Mouse (Mus musculus): ENCODE results near the gene Gucd1. TPM values are rescaled to one million over a fixed set of nuclear protein-coding genes. Genes with fewer than 3 reads are reported as not detected.
"Not testable (repeated sequence)": the region's sequence is repeated elsewhere in the genome, so short reads cannot be mapped to it uniquely, and the experiment has no call there.

Gucd1 gene
- total RNA-seq, 2 experiments from 2014 or later, result 15.4 to 20.1 TPM

DNA sequence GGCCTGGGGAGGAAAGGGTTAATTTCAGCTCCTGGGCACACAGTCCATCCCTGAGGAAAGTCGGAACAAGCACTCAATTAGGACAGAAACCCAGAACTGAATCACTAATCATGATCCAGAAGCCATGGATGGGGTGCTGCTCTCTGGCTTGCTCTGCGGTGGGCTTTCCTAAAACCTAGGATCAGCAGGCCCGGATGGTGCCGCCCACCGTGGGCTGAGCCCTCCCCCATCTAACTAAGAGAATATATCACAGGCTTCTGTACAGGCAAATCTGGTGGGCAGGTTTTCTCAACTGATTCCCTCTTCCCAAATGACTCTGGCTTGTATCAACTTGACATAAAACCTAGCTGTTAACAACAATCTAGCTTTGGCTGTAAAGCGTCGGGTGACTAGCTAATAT lies 30.1 kb upstream of the Gucd1 start:
- no peak for ATAC-seq (replicated peaks; ENCODE audit: poor library complexity, severe bottlenecking)

DNA sequence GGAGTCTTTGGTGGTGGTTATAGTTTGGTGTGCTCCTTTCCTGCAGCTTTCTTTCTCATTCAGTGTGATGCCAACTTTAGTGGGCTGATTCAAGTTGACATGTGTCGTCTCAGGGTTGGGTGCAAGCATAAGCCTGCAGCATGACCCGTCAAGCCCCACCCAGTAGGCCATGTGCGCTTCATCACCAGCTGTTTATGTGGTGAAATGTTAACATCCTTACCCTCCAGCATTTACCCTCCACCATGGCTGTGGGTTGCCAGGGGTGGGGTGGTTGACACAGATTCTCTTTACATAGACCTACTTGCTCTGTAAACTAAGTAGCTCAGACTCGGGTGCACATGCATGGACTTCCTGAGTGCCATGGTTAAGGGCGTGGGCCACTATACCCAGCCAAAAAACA lies 18.4 kb upstream of the Gucd1 start:
- ATAC-seq (replicated peaks; ENCODE audit: poor library complexity, severe bottlenecking), result no peak

DNA sequence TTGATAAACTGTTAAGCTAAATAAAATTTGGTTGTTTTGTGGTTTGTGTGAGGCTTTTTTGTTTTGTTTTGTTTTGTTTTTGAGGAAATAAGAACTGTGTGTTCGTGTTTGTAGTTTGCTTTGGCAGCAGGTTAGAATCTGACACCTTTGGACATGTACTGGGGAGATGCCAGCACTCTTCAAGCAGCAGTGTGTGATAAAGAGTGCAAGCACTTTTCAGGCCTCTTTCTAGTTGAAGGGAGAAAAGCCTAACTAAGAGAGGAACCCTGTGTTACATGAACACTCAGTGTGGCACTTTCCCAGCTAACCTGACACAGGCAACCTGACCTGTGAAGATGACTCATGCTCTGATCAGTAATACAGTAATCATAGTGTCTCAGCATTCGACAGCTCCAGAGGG lies 17.7 kb upstream of the Gucd1 start:
- ATAC-seq (replicated peaks; ENCODE audit: poor library complexity, severe bottlenecking), result no peak

DNA sequence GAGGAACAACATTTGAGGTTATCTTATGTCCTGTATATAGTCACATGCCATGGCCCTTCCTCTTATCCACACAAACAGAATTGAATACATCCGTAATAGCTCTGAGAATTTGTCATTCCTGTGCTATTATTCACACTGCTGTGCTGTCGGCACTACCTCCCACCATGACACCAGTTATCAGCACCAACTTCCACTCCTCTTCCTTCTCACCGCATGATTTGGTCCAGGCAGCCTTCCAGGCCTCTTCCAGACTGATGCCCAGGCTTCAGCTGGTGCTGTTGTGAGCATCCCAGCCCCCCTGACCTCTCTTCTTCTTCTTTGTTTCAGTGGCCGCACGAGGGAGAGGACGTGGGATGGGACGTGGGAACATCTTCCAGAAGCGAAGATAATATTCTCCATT lies 17.2 kb upstream of the Gucd1 start:
- ATAC-seq (replicated peaks; ENCODE audit: poor library complexity, severe bottlenecking), result no peak

DNA sequence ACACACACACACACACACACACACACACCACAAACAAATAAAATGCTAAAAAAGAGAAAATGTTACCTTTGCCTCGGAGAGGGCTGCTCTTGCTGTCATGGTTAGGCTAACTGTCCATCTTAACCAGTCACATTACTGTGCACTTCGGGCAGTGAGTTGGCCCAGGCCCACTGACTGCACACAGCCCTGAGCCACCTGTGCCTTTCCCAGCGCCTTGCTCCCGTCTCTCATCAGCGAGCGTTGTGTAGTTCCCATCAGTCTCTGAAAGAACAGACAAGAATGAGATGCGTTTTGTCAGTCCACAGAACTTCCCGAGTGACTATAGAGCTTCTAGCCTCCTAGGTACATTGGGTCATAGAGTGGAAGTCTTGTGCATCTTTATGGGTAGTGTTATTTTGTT lies 16.4 kb upstream of the Gucd1 start:
- no peak for ATAC-seq (replicated peaks; ENCODE audit: poor library complexity, severe bottlenecking)

DNA sequence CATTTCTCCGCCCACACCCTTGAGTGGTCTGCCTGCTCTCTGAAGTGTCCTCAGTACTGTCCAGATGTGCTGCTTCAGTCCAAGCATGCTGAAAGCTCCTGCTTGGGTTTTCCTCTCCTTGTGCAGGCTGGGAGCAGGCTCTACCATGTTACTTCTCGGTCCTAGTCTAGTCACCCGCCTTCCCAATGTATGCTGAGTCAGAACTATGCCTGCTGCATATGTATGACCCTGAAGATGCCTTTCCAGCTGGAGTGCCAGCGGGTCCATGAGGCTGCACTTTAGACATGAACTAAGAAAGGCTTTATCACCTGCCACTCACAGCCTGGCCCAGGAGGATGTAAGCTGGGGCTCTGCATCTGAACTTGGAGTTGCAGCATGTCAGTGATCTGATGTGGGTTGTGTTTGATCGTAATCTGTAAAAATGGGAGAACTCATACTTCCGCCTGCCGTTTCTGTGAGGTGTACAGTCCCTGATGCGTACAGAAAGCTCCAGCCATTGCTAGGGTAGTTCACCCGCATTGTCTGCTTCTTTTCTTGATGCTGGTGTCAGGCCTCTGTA lies 13.8 kb upstream of the Gucd1 start:
- no peak for ATAC-seq (replicated peaks; ENCODE audit: poor library complexity, severe bottlenecking)

DNA sequence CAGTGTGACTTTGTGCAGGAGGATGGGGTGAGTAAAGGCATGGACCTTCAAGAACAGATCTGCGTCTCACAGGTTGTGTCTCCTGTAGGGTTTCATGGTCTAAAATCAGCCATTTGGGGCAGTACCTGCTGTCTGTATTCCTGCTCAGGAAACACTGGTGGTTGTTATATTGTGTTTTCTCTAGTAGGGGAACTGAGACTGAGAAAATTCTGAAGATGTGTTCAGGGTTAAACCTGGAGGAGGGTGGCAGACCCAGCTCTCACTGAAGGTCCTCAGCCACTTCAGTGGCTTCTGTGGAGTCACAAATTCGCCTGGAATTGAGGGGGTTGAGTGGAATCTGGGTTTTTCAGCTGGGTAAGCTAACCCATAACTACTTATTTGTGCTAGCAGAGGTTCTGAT lies 12.6 kb upstream of the Gucd1 start:
- no peak for ATAC-seq (replicated peaks; ENCODE audit: poor library complexity, severe bottlenecking)

DNA sequence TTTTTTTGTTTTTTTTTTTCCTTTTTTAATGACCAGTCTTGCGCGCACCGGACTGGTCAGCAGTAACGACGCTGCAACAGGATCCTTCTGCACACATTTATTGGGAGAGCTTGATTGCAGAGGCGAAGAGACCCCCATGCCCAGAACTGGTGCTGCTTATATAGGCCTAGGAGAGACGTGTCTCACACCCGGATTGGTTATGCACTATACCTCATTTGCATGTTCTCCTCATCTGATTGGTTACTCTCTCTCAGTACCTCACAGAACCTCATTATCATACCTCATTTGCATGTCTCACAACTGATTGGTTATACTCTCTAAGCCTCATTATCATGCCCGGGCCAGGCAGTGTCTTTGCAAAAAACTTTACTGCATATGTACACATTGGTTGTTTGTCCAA lies 7.7 kb upstream of the Gucd1 start:
- ATAC-seq (replicated peaks; ENCODE audit: poor library complexity, severe bottlenecking), result not testable (repeated sequence)

DNA sequence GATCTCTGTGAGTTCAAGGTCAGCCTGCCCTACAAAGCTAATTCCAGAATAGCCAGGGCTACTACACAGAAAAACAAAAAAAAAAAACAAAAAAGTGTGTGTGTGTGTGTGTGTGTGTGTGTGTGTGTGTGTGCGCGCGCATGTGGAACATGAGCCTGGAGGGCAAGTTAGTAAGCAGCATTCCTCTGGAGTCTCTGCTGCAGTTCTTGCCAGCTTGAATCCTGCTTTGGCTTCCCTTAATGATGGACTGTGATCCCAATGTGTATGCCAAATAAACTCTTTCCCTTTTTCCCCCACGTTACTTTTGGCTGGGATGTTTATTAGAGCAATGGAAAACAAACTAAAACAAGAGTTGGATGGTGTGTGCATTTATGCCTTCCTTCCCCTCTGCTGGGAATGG lies 3.9 kb upstream of the Gucd1 start:
- ATAC-seq (replicated peaks; ENCODE audit: poor library complexity, severe bottlenecking), result no peak

DNA sequence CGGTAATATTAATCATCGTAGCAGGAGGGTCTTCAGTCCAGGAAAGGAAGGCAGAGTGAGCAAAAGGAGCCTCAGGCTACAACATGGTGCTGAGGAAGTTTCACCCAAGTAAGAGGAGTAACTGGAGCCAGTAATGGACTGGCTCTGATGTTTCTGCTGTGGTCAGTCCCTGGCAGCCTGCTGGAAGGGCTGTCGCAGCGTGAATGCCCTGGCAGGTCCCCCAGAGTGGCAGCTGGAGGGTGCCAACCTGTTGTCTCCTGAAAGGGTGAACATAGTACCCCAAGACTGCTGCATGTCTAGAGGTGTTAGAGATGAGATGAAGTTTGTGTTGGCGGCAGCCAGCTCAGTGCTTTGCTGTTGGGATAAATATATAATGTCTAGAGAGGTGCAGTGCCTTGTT lies 2.8 kb upstream of the Gucd1 start:
- ATAC-seq (replicated peaks; ENCODE audit: poor library complexity, severe bottlenecking), result no peak

DNA sequence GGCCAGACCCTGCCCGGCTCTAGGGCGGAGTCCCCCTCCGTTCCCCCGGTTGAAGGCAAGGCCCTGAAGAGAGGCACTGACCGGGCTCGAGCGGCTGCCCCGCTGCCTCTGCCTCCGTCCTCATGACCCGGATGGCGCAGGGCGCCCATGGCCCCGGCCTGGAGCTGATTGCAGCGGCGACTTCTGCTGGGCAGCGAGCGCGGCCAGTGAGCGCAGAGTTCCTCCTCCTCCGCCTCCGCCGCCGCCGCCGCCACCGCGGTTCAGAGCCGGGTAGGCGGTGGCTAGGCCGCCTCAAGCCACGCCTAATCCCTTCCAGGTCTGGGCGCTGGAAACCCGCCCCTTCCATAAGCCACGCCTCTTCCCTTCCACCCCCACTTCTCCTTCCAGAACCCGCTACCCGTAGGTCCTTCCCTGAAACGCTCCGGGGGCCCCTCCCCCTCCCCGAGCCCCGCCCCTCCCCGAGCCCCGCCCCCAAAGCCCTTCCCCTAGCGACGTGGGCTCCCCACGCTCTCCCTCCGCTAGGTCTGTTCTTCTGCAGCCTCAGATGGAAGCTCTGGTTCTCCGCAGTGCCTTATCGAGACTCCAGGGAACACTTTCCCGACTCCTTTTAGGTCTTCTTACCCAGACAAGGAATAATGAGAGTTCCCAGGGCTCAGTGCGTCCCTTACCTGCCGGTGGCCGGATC lies 557 bp downstream of the Gucd1 start, which contains the start of gene Snrpd3:
TSS of gene Snrpd3 (plus strand) at position 479 of the 685 bp plus-strand sequence.
- ATAC-seq (replicated peaks; ENCODE audit: poor library complexity, severe bottlenecking), result peak; percentile 83

DNA sequence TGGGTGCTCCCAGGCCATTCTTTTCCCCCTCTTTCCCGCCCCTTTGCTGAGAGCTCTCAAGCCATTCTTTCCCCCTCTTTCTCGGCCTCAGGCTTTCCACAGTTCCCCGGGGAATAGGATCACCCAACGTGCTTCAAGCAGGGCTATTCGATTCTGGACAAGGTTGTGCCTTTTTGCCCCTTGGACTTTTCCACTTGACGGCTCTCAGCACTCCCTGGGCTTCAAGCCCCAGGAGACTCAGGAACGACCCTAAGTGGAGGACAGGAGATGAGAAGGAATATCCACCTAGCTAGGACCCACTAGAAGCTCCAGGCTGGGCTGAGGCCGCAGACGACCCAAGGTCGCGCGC lies 1.1 kb downstream of the Gucd1 start:
- ATAC-seq (replicated peaks; ENCODE audit: poor library complexity, severe bottlenecking), result no peak

DNA sequence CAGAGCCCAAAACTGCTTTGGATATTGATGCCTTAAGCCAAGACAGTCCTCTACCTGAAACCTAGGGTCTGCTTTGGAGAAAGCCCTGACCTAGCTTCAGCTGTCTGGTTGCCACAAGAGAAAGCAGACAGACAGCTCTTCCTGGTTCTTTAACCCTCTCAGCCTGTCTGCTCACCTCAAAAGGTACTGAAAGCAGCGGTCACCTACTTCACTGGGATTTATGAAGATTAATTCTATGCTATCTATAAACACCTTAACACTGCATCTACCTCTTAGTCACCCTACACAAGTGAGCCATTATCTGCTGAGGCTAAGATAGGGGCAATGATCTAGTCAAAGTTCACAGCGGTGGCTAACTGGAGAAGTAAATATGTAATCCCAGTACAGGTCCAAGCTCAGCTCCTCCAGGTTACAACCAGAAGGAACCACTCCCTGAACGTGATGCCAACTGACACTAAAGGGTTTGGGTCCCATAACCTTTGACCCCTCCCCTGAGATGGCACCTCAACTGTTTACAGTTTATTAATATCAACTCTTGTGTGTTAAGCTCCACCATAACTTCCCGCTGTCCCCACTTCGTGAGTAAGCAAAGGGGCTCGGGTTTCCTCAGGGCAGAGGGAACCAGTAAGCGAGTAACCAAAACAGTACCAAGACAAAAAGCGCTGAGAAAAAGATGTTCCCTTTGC lies 1.6 kb downstream of the Gucd1 start:
- no peak for ATAC-seq (replicated peaks; ENCODE audit: poor library complexity, severe bottlenecking)

DNA sequence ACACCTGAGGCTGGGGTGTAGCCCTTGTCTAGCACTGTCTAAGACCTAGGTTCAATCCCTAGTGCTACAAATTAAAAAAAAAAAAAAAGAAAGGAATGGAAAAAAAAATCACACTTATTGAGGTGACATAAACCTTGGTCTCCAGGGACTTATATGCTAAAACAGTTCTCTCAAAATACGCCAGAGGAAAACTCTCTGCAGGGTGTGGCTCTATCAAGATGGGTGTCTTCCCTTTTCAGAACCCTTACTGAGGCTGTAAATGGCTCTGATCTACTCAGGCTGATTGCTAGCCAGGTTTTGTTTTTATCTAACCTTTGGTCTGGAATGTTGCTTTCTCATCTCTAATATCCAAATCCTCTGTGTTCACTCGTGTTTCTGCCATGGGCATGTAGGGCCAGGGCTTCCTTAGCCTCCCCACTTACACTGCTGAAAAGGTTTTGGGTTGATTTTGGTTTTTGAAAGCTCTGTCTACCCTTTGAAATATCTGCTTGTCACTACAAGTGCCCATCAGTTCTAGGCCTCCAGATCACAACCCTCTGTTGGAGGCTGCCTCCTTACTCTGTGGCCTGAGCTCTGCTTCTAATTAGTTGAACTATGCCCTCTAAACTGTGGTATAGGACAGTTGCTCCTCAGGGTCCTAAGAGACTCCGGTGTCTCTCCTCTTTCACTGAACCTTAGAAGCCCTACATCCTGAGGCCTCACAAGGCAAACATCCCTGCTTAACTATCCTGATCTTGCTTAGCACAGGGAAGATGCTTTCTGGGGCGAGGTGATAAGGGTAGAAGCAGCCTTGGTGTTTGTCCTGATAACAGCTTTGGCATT lies 2.3 kb downstream of the Gucd1 start:
- no peak for ATAC-seq (replicated peaks; ENCODE audit: poor library complexity, severe bottlenecking)

DNA sequence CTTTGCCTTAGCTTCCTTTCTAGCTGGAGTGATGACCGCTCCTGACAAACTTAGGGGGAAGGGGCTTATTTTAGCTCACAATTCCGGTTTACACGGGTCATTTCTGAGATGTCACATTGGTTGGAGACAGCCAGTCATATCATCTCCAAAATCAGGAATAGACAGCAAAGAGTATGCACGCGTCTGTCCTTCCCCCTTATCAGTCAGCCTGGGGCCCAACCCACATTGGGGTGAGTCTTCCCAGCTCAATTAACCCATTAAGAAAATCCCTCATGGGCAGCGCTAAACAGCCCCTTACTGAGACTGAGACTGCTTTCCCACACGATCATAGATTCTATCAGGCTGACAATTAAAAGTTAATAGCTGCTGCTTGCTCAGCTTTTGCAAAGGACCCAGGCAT lies 3.4 kb downstream of the Gucd1 start:
- ATAC-seq (replicated peaks; ENCODE audit: poor library complexity, severe bottlenecking), result no peak

DNA sequence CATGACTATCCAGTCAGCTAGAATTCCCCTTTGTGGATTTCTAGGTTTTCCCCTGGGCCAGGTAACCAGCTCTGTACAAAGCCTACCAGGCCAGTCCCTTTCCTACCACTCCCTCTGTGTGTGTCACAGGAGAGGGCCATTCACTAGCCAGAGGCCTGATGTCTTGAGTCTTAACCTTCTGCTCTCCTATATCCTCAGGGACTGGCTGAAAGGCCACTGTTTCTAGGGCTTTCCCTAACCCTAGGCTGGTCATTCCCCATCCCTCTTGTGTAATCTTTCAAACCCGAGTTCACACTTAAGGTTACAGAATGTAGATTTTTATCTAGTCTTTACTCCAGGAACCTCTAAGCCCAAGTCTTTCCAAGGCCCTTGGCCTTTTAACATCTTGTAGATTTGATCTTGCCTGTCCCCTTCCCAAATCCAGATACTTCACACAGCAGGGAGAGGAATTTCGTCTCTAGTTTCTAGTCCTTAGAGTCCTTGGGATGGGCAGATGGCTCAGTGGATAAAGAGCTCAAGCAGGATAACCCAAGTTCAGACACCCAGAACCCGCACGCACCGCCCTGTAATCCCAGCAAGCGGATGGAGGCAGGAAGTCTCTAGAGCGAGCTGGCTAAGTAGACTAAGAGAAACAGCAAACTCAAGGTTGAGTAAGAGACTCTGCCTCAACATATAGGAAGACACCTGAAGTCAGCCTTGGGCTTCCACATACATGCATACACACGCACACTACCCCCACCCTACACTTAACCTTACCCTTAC lies 4.3 kb downstream of the Gucd1 start:
- no peak for ATAC-seq (replicated peaks; ENCODE audit: poor library complexity, severe bottlenecking)

DNA sequence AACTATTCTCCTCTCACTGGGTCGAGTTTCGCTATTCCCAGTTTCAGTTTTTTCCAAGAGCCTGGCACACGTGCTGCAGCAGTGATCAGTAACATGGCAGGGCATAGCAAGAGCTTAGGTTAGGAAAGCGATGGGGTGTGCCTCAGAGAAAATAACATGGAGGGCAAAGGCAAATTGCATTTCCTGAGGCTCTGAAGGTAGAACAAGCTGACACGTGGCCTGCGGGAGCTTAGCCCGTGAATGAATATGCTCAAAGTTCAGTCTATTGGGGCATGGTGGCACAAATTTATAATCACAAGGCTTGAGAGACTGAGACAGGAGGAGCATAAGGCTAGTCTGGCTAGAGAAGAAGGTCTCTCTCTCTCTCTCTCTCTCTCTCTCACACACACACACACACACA lies 5.0 kb downstream of the Gucd1 start:
- no peak for ATAC-seq (replicated peaks; ENCODE audit: poor library complexity, severe bottlenecking)

DNA sequence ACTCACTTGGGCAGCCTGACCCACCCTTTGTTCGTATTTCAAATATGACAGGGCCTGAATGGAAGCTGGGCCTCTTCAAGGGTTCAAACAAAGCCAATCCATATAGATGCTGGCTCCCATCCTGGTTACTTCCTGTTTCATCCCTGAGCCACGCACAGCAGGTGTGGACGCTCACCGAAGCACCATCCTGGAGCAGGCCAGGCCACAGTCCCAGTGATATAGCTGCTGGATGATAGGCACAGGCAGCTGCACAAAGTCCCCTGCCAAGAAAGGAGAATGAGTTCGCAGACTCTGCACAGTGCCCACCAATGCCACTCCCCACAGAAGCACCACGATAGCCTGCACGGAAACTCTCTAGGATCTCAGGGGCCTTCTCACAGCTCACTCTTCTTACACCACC lies 5.9 kb downstream of the Gucd1 start:
- no peak for ATAC-seq (replicated peaks; ENCODE audit: poor library complexity, severe bottlenecking)

DNA sequence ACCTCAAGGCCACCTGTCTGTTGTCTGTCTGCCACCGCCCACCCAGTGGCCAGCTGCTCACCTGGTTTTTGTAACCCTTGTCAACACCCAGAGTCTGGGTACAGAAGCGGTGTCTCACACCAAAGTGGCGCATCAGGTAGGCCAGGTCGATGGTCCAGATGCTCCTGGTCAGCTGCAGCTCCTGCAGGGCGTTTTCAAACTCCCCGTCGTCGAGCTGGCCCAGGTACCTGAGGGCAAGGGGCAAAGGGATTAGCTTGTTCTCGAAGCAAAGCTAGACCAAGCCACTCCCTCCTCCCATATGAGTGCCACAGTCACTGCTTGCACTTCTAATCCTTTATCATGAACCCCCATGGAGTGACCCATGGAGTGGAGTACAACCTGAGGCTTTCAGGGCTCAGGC lies 6.7 kb downstream of the Gucd1 start:
- ATAC-seq (replicated peaks; ENCODE audit: poor library complexity, severe bottlenecking), result no peak

DNA sequence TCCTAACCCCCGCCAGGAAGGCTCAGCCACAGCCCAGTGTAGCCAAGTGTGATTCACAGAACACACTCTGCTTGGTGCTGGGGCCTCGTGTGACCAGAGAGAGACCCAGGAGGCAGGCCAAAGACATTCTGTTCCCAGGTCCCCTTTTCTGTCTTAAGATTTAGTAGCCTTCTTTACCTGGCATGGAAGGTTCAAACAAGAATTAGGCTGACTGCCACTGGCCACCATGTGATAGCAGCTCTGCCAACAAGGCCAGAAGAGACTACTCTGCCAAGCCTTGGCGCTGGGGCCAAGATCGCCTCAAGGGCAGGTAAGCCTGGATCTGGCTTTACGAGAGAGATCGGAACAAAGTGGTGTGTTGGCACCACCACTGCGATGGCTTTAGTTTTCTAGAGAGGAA lies 7.3 kb downstream of the Gucd1 start:
- ATAC-seq (replicated peaks; ENCODE audit: poor library complexity, severe bottlenecking), result no peak
